Mouse (Mus musculus) forebrain, embryonic 13.5 days (tissue): ENCODE measurements around the gene Pdxk. TPM values are rescaled to one million over a fixed set of nuclear protein-coding genes. Genes with fewer than 3 reads are reported as not detected.

Experiments used
- ATAC-seq: fragments of 200-750 bp; cut with Nextera tagmentation; 2 replicates; pipeline ENCODE4 v1.8.0; 2017
- H3K27ac ChIP-seq: fragments of 300-500 bp; sonication (generic); 2 replicates; pipeline ENCODE4 v1.5.1; 2015; ENCODE audit warnings: inconsistent platforms, mild to moderate bottlenecking, moderate library complexity
- H3K27me3 ChIP-seq: fragments of 300-500 bp; sonication (generic); 2 replicates; pipeline ENCODE4 v1.6.1; 2015; ENCODE audit warnings: mild to moderate bottlenecking, inconsistent platforms
- H3K36me3 ChIP-seq: fragments of 300-500 bp; sonication (generic); 2 replicates; pipeline ENCODE4 v1.6.1; 2015; ENCODE audit warnings: mild to moderate bottlenecking, inconsistent platforms; ENCODE audit not compliant: poor library complexity, severe bottlenecking
- H3K4me1 ChIP-seq: fragments of 300-500 bp; sonication (generic); 2 replicates; pipeline ENCODE4 v1.6.1; 2015; ENCODE audit warnings: inconsistent platforms
- H3K4me2 ChIP-seq: fragments of 300-500 bp; sonication (generic); 2 replicates; pipeline ENCODE4 v1.6.1; 2015; ENCODE audit warnings: inconsistent platforms, mild to moderate bottlenecking, moderate library complexity
- H3K4me3 ChIP-seq: fragments of 300-500 bp; sonication (generic); 2 replicates; pipeline ENCODE4 v1.5.1; 2015; ENCODE audit warnings: mild to moderate bottlenecking, inconsistent platforms
- H3K9ac ChIP-seq: fragments of 300-500 bp; sonication (generic); 2 replicates; pipeline ENCODE4 v1.6.1; 2015; ENCODE audit warnings: mild to moderate bottlenecking, inconsistent platforms
- H3K9me3 ChIP-seq: fragments of 300-500 bp; sonication (generic); replicated peaks from 2 replicates; pipeline ENCODE4 v1.6.1; 2016; ENCODE audit warnings: inconsistent platforms
- WGBS: fragments of 180-500 bp; shearing (Covaris S2); methylation state at CpG from one replicate; pipeline ENCODE4 v1.1.7; 2015; 5-methylcytosine and 5-hydroxymethylcytosine counted together
- polyA plus RNA-seq: library from polyadenylated mRNA; unstranded; fragments of >200 nt; fragmentation: Nextera tagmentation; extraction: Ambion mirVana; gene quantifications from 2 replicates; pipeline ENCODE4 v1.2.1, GENCODE M21; 2015

The Pdxk gene
- polyA plus RNA-seq, 1 experiment from 2014 or later = 7.3 TPM

DNA sequence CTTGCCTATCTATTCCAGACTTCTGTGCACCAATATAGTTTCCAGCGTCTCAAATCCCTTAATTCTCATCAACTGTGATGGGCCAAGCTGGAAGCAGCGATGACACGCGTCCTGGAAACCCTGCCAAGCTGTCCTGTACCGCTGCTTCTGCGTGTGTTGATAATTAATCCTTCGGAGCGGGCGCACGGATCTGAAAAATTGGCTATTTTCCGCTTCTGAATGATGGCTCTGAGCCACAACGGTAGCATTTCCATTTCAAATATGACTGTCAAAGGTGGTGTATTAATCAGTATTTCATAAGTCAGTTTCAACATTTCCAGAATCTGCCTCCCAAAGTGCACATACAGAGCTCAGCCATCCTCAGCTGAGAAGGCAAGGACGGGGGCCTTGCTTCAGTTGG lies 8.1 kb downstream of the Pdxk start:
- Histone ChIP-seq H3K4me3 (no peak overlapping the region), H3K36me3 (no peaks in the 10 kb centered on the region)
- 79% methylated on average over 13 of the region's 13 CpGs for WGBS

DNA sequence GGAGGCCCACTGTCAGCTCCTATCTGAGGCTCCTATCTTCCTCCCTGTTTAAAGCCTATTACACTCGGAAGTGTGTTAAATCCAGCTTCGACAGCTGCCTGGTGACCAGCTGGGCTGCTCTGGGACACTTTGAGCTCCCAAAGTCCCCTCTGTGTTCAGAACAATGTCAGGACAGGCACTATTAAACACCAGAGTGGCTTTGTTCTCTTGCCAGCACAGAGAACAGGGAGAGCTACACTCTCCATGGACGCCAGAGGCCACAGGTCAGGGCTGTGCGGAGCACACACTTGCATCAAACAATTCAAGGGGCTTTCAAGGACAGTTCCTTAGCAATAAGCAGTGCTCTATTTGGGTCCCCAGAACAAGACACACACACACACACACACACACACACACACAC lies 12.1 kb downstream of the Pdxk start:
- Histone ChIP-seq H3K9me3 (no peaks in the 10 kb centered on the region), H3K4me2 (no peak overlapping the region), H3K4me3 (no peak overlapping the region), H3K9ac (no peak overlapping the region), H3K27ac (no peak overlapping the region), H3K36me3 (peaks cover 11% of the 10 kb centered on the region; the same call in 1 of the 2 replicates), H3K4me1 (peaks cover 2% of the 10 kb centered on the region; the same call in 1 of the 2 replicates), H3K27me3 (no peaks in the 10 kb centered on the region)
- 29% methylated on average over 4 of the region's 4 CpGs for WGBS
- no peak for ATAC-seq

More for the DNA sequence above, 8.1 kb downstream of the Pdxk start:
- no peaks in the 10 kb centered on the region for H3K27me3 ChIP-seq
- peaks cover 8% of the 10 kb centered on the region for H3K4me1 ChIP-seq
- H3K9ac ChIP-seq = no peak overlapping the region
- ATAC-seq = no peak
- no peak overlapping the region for H3K4me2 ChIP-seq
- no peaks in the 10 kb centered on the region for H3K9me3 ChIP-seq
- H3K27ac ChIP-seq = no peak overlapping the region

DNA sequence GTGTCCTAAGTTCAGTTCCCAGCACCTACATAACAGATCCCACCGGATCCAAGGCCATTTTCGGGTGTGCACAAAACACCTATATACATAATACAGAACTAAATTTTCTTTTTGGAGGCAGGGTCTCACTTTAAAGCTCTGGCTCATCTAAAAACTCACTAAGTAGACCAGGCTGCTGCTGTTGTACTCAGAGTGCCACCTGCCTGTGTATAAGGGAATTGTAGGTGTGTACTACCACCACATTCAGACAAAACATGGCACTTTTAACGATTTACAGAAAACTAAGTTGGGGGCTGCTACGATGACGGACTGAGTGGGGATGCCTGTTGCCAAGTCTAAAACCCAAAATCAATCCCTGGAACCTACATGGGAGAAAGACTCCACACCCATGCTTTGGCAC lies 14.0 kb downstream of the Pdxk start:
- H3K9me3 ChIP-seq = no peaks in the 10 kb centered on the region
- no peak overlapping the region for H3K4me3 ChIP-seq
- no peak overlapping the region for H3K4me2 ChIP-seq
- no peaks in the 10 kb centered on the region for H3K27me3 ChIP-seq
- H3K4me1 ChIP-seq = no peaks in the 10 kb centered on the region
- WGBS = 91% methylated on average over 5 of the region's 5 CpGs
- H3K27ac ChIP-seq = no peak overlapping the region
- peaks cover 25% of the 10 kb centered on the region for H3K36me3 ChIP-seq
- no peak overlapping the region for H3K9ac ChIP-seq
- no peak for ATAC-seq

DNA sequence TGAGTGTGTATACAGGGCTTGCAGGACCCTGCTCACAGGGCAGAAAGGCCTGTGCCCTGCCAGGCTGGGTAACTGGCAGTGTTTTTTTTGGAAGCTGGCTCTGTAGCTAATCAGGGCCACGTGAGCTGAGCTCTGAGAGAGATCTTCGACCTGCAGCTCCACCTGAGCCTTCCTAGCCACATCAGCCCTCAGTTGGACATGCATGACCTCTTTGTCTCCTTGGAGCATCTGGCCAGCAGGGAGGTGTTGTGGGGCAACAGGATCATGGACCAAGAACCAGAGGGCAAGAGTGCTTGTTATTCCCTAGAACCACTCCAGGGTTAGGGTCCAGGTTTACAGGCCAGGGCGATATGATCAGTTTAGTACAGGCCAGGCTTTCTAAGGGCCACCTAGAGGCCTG lies 17.4 kb downstream of the Pdxk start:
- Histone ChIP-seq H3K9me3 (no peaks in the 10 kb centered on the region), H3K4me1 (no peaks in the 10 kb centered on the region), H3K4me3 (no peak overlapping the region), H3K27ac (no peak overlapping the region), H3K27me3 (no peaks in the 10 kb centered on the region), H3K36me3 (peaks cover 31% of the 10 kb centered on the region), H3K9ac (no peak overlapping the region), H3K4me2 (no peak overlapping the region)
- ATAC-seq = no peak
- WGBS = 87% methylated on average over 3 of the region's 3 CpGs

DNA sequence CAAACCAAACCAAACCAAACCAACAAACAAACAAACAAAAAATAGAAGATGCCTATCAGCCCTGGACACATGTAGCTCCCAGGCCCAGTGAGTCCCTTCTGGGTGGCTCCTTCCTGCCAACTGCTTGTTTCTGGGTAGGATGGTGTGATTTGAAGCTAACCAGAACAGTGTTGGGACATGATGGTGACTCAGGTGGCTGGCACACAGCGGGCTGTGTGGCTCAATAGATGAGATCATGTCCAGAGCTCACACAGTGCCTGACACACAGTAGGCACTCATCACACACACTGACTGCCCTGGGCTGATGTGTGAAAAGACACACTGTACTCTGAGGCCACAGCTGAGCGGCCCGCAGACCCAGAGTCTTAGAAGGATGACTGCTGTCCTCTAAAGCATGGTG lies 18.6 kb downstream of the Pdxk start:
- no peak for ATAC-seq
- no peaks in the 10 kb centered on the region for H3K27me3 ChIP-seq
- H3K9me3 ChIP-seq = no peaks in the 10 kb centered on the region
- no peak overlapping the region for H3K4me2 ChIP-seq
- H3K27ac ChIP-seq = no peak overlapping the region
- no peak overlapping the region for H3K4me3 ChIP-seq
- H3K4me1 ChIP-seq = no peaks in the 10 kb centered on the region
- no peak overlapping the region for H3K9ac ChIP-seq
- peaks cover 31% of the 10 kb centered on the region for H3K36me3 ChIP-seq
- 94% methylated on average over 3 of the region's 3 CpGs for WGBS

DNA sequence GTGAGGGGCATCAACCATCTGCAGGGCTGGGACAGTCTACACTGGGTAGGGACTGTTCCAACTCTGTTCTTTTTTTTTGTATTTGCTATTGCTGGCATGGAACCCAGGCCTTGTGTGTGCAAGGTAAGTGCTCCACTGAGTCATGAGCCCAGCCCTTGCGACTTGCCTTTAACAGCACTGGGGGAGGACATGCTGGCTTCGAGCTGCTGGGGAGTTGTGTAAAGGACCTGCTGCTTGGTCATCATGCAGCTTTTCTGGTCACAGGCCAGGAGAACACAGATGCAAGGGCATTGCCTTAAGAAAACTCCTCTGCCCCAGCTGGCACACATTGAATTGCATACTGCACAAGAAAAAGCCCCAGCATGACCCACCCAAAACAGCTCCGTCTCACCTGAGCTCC lies 22.5 kb downstream of the Pdxk start:
- peaks cover 19% of the 10 kb centered on the region for H3K36me3 ChIP-seq
- no peak overlapping the region for H3K4me2 ChIP-seq
- no peaks in the 10 kb centered on the region for H3K4me1 ChIP-seq

DNA sequence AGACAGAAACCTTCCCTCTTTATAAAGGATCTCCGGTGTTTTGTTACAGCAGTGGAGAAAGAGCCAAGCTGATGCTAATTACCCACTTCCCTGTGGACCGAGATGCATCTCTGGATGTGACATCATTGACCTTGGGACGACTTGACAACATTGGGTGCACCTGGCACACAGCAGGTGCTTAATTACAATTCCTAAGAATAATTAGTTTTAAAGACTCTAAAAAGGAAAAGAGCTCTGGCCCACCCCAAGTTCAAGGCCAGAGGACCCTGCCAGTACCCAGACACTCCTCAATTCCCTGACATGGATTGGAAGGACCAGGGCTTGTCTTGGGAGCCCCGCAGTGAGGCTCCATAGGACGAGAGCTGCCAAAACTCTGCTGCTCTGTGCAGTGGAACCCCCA lies 23.2 kb downstream of the Pdxk start:
- no peak for ATAC-seq
- WGBS = 75% methylated on average over 5 of the region's 5 CpGs
- no peak overlapping the region for H3K9ac ChIP-seq
- no peaks in the 10 kb centered on the region for H3K4me1 ChIP-seq
- H3K4me2 ChIP-seq = no peak overlapping the region
- no peaks in the 10 kb centered on the region for H3K27me3 ChIP-seq
- H3K27ac ChIP-seq = no peak overlapping the region
- no peaks in the 10 kb centered on the region for H3K9me3 ChIP-seq
- peaks cover 13% of the 10 kb centered on the region for H3K36me3 ChIP-seq
- no peak overlapping the region for H3K4me3 ChIP-seq

More for the DNA sequence above, 22.5 kb downstream of the Pdxk start:
- Histone ChIP-seq H3K9me3 (no peaks in the 10 kb centered on the region), H3K27ac (no peak overlapping the region), H3K4me3 (no peak overlapping the region), H3K9ac (no peak overlapping the region), H3K27me3 (no peaks in the 10 kb centered on the region)
- no peak for ATAC-seq
- WGBS = 96% methylated on average over 3 of the region's 3 CpGs

DNA sequence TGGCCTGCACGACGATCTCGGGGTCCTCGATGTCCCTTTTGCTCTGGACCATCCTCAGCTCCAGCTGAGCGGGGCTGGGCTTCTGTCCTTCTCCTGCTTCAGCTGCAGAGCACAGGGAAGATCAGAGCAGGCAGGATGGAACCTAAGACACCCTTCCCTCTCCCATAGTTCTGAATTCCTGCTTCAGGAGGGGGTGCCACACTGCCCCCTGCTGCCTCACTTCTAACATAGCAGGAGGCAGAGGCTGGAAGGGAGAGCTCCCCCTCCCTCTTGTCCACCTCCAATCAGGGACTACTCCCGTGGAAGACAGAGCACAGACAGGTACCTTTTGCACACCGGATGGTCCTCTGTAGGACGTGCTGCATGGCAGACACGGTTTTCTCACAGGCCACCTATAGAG lies 24.0 kb downstream of the Pdxk start:
- no peak for ATAC-seq
- WGBS = 68% methylated on average over 9 of the region's 9 CpGs
- no peak overlapping the region for H3K9ac ChIP-seq

DNA sequence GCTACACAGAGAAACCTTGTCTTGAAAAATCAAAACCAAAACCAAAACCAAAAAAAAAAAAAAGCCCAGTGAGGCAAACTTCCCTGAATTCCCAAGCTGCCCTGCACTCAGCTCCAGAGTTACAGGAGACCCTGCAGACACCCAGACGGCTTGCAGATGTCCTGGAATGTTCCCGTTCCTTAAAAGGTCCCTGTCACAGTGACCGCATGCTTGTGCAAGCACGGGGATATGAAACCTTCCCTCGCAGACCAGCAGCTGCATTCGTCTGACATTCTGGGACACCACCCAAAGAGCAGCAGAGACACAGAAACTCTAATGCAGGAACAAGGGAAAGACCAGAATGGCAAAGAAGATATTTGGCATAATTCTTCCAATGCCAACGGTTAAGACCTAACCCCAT lies 24.8 kb downstream of the Pdxk start:
- ATAC-seq = no peak
- Histone ChIP-seq H3K4me3 (no peak overlapping the region), H3K4me2 (no peak overlapping the region), H3K27me3 (no peaks in the 10 kb centered on the region), H3K4me1 (no peaks in the 10 kb centered on the region), H3K9me3 (no peaks in the 10 kb centered on the region), H3K36me3 (peaks cover 5% of the 10 kb centered on the region; the same call in 1 of the 2 replicates), H3K9ac (no peak overlapping the region), H3K27ac (no peak overlapping the region)
- whole genome bisulfite sequencing = 92% methylated on average over 7 of the region's 7 CpGs

More for the DNA sequence above, 24.0 kb downstream of the Pdxk start:
- no peak overlapping the region for H3K4me2 ChIP-seq
- no peak overlapping the region for H3K27ac ChIP-seq
- no peaks in the 10 kb centered on the region for H3K4me1 ChIP-seq
- H3K36me3 ChIP-seq = peaks cover 6% of the 10 kb centered on the region
- no peaks in the 10 kb centered on the region for H3K27me3 ChIP-seq
- no peak overlapping the region for H3K4me3 ChIP-seq
- no peaks in the 10 kb centered on the region for H3K9me3 ChIP-seq

DNA sequence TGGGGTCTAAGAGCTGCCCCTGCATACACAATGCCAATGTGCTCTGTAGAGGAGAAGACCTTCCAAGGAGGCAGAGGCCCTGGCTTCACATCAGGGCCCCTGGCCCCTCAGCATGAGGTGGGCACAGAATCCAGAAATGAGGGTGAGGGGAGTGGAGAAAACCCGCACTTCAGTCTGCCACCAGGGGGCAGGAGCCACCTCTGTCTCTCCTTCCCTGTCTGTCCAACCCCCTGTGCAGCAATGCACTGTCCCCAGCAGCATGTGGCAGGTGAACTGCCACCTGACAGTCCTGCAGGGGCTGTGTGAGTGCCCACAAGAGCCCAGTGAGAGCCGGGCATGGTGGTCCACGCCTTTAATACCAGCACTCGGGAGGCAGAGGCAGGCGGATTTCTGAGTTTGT lies 25.2 kb downstream of the Pdxk start:
- Histone ChIP-seq H3K27ac (no peak overlapping the region), H3K4me2 (no peak overlapping the region), H3K9me3 (no peaks in the 10 kb centered on the region), H3K4me3 (no peak overlapping the region), H3K4me1 (no peaks in the 10 kb centered on the region), H3K9ac (no peak overlapping the region), H3K27me3 (no peaks in the 10 kb centered on the region), H3K36me3 (peaks cover 5% of the 10 kb centered on the region; the same call in 1 of the 2 replicates)
- ATAC-seq = peak; percentile 37
- WGBS = 60% methylated on average over 5 of the region's 5 CpGs

DNA sequence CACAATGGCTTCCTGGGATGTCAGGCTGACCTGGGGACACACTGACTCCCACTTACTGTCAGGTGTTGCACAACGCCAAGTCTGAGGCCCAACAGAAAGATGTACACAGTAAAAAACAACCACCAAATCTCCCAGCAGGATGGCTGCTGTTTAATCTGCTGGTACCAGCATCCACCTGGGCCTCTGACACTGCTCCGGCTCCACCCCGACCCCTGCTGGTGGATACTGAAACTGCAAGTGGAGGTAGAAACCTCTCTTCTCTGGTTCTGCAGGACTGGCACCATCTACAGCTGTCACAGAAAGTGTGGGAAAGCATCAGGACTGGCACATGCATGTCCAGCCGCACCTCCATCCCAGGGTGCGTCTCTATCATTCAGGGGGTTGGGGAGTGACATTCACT lies 26.7 kb downstream of the Pdxk start:
- H3K9ac ChIP-seq = no peak overlapping the region
- no peak overlapping the region for H3K27ac ChIP-seq
- H3K9me3 ChIP-seq = no peaks in the 10 kb centered on the region
- no peaks in the 10 kb centered on the region for H3K4me1 ChIP-seq
- H3K4me2 ChIP-seq = no peak overlapping the region
- H3K4me3 ChIP-seq = no peak overlapping the region
- peak; percentile 60 for ATAC-seq
- WGBS = 17% methylated on average over 5 of the region's 5 CpGs
- no peaks in the 10 kb centered on the region for H3K27me3 ChIP-seq
- H3K36me3 ChIP-seq = no peaks in the 10 kb centered on the region; the same call in 1 of the 2 replicates

DNA sequence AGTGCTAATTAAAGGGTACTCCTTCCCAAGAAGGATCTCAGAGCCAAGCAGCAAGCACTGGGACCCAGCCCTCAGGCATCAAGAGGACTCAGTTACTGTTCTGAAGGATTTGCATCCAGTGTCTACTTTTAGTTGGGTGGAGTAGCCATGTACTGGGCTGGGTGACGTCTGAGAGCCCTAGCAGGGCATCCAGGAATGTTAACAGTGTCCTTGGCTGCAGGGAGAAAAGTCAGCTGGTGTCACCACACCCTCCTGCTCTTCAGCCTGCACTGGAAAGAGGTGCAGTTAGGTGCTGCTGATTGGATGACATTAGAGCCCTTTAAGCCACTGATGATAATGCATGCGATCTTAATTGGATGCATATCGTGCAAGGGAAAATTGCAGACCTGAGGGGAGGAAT lies 31.9 kb downstream of the Pdxk start:
- Histone ChIP-seq H3K27ac (no peak overlapping the region), H3K36me3 (peaks cover 10% of the 10 kb centered on the region), H3K4me2 (no peak overlapping the region), H3K4me3 (no peak overlapping the region), H3K9ac (no peak overlapping the region), H3K27me3 (no peaks in the 10 kb centered on the region), H3K4me1 (no peaks in the 10 kb centered on the region), H3K9me3 (no peaks in the 10 kb centered on the region)
- WGBS = 70% methylated on average over 3 of the region's 3 CpGs
- no peak for ATAC-seq

DNA sequence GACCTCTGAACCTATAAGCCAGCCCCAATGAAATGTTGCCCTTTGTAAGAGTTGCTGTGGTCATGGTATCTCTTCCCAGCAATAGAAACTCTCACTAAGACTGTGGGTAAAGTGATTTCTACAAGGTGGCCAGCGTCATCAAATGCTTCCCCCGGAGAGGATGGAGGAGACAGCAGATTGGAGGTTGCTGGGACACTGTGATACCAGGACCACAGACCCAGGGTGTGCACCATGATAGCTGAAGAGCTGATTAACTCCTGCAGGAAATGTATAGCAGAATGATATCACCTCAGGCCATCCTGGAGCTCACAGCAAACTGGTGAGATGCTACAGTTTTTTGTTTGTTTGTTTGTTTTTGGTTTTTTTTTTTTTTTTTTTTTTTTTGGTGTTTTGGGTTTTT lies 35.0 kb downstream of the Pdxk start:
- peaks cover 20% of the 10 kb centered on the region for H3K36me3 ChIP-seq
- no peak overlapping the region for H3K4me3 ChIP-seq
- no peaks in the 10 kb centered on the region for H3K9me3 ChIP-seq
- no peak overlapping the region for H3K9ac ChIP-seq
- H3K4me2 ChIP-seq = no peak overlapping the region
- ATAC-seq = no peak
- peaks cover 19% of the 10 kb centered on the region for H3K4me1 ChIP-seq
- no peak overlapping the region for H3K27ac ChIP-seq
- no peaks in the 10 kb centered on the region for H3K27me3 ChIP-seq
- WGBS = 91% methylated on average over 2 of the region's 2 CpGs
